11 mouse cellular contexts compared by ENCODE assay signal in the genomic region with DNA sequence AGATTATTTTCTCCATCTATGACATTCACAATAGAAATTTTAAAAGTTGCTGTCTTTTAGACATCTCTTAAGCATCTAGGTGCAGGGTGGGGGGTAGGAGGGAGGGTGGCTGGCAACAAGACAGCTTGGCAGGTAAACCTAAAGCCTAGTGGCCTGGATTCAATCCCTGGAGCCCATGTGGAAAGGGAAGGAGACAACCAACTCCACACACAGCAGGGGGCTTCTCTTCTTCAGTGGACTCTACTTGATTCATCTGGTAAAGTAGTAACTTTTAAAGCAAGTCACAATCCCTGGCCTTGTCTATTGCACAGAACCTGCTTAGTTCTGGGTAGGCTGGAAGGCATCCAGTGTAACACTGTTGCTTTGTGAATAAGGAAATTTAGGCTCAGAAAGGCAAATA. TPM values are rescaled to one million over a fixed set of nuclear protein-coding genes. Genes with fewer than 3 reads are reported as not detected.
DNase-seq lines count a peak whose midpoint lies in the region.
"Had no signal": no experiment of that assay in that cellular context is flagged by ENCODE, and none has a peak within 500 bp of the region (broad histone marks: within the 10 kb centered on the region; RNA-seq: fewer than 3 reads in every experiment).

No protein-coding gene starts in this region.

- intact Hi-C loops in left cerebral cortex, postnatal 14 days (cut with DNase I), result no loop called here

- DNase-seq in brain, adult 2 months (ENCODE audit: low read depth, low spot score), result peak; percentile 74
- DNase-seq in cerebellum, adult 11 months, result peak; percentile 48
- peak; percentile 55 for DNase-seq in cerebellum, adult 8-10 months
- peak; percentile 75 to 81 for DNase-seq in cerebellum, postnatal 14 days
- no peak for DNase-seq in left cerebral cortex, postnatal 14 days (ENCODE audit: low spot score in 2 of 2)
- DNase-seq in adrenal gland, postnatal 36 days, result no peak
- DNase-seq in yolk sac, embryonic 10.5 days (ENCODE audit: low spot score), result no peak
- DNase-seq: adrenal gland, adult 2 months; adrenal gland, postnatal 25 days; gastrocnemius, postnatal 10 days; kidney, adult 18-20 months had no signal

RNA-seq across cellular contexts. Expression of a gene that starts 9.3 kb away (rescaled TPM):
- total RNA-seq in left cerebral cortex, postnatal 14 days (2021), result 10 to 100 TPM; 13.2 to 17.8 TPM
- 1 to 10 TPM; 4.1 to 8.2 TPM for total RNA-seq in adrenal gland, postnatal 36 days (2021)

Comparison
In these comparisons a context has a peak if more than half of its experiments do, and no peak if none do; other contexts are left out.
1. DNase-seq: peak in brain, adult 2 months (single experiment), cerebellum, adult 11 months (single experiment), cerebellum, adult 8-10 months (single experiment) and cerebellum, postnatal 14 days (2 of 2); none in left cerebral cortex, postnatal 14 days (0 of 2), adrenal gland, postnatal 36 days (0 of 2) and yolk sac, embryonic 10.5 days (single experiment).